Mouse (Mus musculus) splenic B cell, adult 2 months (primary cell): ENCODE data around the gene Cpeb3.

Source experiments
- DNase-seq: peaks from one replicate; pipeline ENCODE4 v3.0.0-alpha.2; 2011; ENCODE audit warnings: low read depth, low spot score
- H3K27me3 ChIP-seq: 2 replicates; pipeline ENCODE4 v1.6.1; 2012; ENCODE audit warnings: mild to moderate bottlenecking, low read length, moderate library complexity, mixed read lengths; ENCODE audit not compliant: control insufficient read depth, poor library complexity, insufficient read depth, severe bottlenecking
- H3K36me3 ChIP-seq: 2 replicates; pipeline ENCODE4 v1.6.1; 2012; ENCODE audit warnings: mild to moderate bottlenecking, low read length, moderate library complexity, mixed read lengths; ENCODE audit not compliant: control insufficient read depth, poor library complexity, insufficient read depth, severe bottlenecking

The Cpeb3 gene

DNA sequence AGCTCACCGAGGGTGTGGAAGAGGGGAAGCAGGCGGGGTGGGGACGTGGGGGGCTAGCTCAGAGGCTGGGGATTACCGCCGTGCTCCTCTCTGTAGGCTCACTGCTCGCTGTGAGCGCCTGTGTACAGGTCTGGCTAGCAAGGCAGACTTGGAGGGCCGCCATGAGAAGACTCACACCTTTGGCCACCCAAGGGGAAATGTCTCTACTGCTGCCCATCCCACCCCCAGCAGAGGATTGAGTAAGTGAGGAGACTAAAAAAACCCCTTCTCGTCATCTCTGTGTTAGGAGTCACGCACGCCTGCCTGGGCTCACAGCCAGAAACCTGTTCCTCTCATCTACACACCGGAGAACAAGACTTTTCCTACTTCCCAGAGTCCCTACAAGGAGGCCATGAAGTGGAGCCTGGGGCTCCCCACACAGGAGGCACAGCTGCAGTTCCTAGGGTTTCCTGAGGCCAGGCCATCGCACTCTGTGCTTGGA lies 182.5 kb downstream of the Cpeb3 start:
- H3K36me3 ChIP-seq: no peaks in the 10 kb centered on the region
- no peaks in the 10 kb centered on the region for H3K27me3 ChIP-seq
- DNase-seq: no peak

- H3K36me3 ChIP-seq: no peaks in the 10 kb centered on the region
- DNase-seq: no peak
- H3K27me3 ChIP-seq: no peaks in the 10 kb centered on the region
Observed at GRCm38 (mm10) chr19:37022146-37022545, 186.3 kb downstream of the Cpeb3 start.

DNA sequence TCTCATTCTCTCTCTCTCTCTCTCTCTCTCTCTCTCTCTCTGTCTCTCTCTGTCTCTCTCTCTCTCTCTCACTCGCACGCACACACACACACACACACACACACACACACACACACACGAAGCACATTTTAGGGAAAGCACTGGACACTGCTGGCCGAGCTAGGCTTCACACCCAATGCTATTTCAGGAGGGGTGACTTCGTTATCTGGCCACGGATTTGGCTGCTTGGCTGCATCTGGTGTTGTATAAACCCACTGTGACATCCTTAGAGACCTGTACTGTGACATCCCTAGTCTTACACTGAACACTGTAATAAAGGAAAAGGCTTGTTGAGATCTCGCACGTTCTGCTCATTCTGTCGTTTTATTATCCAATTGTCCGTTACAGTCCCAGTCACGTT lies 187.4 kb downstream of the Cpeb3 start:
- Histone ChIP-seq H3K27me3 (no peaks in the 10 kb centered on the region), H3K36me3 (no peaks in the 10 kb centered on the region)
- no peak for DNase-seq

DNA sequence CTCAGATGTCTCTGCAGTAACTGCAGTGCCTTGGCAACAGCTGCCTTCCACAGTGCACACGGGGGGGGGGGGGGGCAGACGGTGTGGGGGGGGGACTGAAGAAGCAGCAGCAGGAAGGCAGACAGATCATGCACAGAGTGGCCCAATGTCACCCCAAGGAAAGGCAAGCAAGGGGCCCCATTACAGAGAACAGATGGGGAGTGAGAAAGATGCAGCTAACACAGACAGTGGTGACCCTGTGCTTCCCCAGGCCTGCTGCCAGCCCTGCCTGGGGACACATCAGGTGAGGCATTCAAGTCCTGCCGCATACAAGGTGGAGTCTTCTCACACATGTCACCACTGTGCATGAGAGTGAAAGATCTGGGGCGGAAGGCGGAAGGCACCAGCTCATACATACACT lies 187.9 kb downstream of the Cpeb3 start:
- Histone ChIP-seq H3K27me3 (no peaks in the 10 kb centered on the region), H3K36me3 (no peaks in the 10 kb centered on the region)
- no peak for DNase-seq

- DNase-seq: no peak
- Histone ChIP-seq H3K27me3 (no peaks in the 10 kb centered on the region), H3K36me3 (no peaks in the 10 kb centered on the region)
Observed at GRCm38 (mm10) chr19:37018931-37019330, 189.5 kb downstream of the Cpeb3 start.

- DNase-seq: peak; percentile 75
Observed at GRCm38 (mm10) chr19:37018411-37018810, 190.0 kb downstream of the Cpeb3 start.

DNA sequence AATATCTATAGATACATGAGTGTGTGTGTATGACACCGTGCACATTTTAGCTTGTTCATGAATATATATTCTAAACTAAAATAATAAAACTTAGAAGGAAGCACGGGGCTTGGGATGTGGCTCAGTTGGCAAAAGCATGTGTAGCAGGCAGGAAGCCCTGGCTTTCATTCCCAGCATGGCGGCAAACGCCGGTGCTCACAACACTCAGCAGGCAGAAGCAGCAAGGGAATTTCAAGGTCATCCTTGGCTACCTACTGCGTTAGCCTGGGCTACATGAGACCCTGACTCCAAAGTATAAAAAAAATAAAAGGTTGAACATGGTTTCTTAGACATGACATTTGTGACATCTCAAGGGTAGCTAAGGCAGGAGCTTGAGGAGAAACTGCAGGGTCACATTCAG lies 191.5 kb downstream of the Cpeb3 start:
- Histone ChIP-seq H3K27me3 (no peaks in the 10 kb centered on the region), H3K36me3 (no peaks in the 10 kb centered on the region)
- no peak for DNase-seq

More at GRCm38 (mm10) chr19:37018411-37018810, 190.0 kb downstream of the Cpeb3 start:
- Histone ChIP-seq H3K27me3 (no peaks in the 10 kb centered on the region), H3K36me3 (no peaks in the 10 kb centered on the region)

GRCm38 (mm10) chr19:37014173-37014939 lies 194.0 kb downstream of the Cpeb3 start:
- H3K27me3 ChIP-seq: no peaks in the 10 kb centered on the region
- peaks cover 7% of the 10 kb centered on the region; the same call in 1 of the 2 replicates for H3K36me3 ChIP-seq
- DNase-seq: no peak

GRCm38 (mm10) chr19:37013461-37013860 lies 194.9 kb downstream of the Cpeb3 start:
- H3K27me3 ChIP-seq: no peaks in the 10 kb centered on the region
- DNase-seq: no peak
- H3K36me3 ChIP-seq: peaks cover 7% of the 10 kb centered on the region; the same call in 1 of the 2 replicates

DNA sequence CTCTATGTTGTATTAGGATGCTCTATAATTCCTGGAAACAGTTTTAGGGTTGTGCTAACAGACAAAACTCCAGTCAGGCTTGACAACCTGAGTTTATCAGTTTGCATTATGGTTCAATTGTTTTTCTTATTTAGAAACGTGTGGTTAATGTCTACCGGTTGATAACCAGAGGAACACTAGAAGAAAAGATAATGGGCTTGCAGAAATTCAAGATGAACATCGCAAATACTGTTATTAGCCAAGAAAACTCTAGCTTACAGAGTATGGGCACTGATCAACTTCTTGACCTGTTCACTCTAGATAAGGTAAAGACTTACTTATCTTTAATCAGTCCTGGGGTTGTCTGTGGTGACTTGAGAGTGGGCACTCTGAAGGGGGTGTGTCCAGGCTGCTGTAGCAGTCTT lies 198.5 kb downstream of the Cpeb3 start:
- Histone ChIP-seq H3K27me3 (no peaks in the 10 kb centered on the region), H3K36me3 (peaks cover 14% of the 10 kb centered on the region)
- DNase-seq: no peak

DNA sequence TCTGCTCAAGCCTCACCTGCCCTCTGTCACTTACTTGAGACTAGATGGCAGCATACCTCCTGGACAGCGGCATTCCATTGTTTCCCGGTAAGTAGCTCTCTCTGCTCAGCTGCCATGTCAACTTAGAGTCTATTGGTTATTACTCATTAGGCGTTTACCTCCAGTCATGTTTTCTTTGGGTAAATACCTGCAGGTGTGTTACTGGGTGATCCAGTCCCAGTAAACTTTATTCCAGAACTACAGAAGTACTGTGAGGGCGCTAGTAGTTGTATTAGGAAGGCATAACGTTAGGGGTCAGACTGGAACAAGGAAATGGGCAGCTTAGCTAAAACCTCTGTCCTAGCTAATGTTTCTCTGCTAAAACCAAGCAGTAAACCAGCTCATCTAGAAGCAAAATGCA lies 203.8 kb downstream of the Cpeb3 start:
- no peak for DNase-seq
- peaks cover 22% of the 10 kb centered on the region for H3K36me3 ChIP-seq
- no peaks in the 10 kb centered on the region for H3K27me3 ChIP-seq
